Mouse (Mus musculus) gastrocnemius, adult 18-20 months (tissue): ENCODE data around the gene Lrch3. TPM values are rescaled to one million over a fixed set of nuclear protein-coding genes. Genes with fewer than 3 reads are reported as not detected.
"Not testable (repeated sequence)": the region's sequence is repeated elsewhere in the genome, so short reads cannot be mapped to it uniquely, and the experiment has no call there.

Experiments
- DNase-seq: peaks from one replicate; pipeline ENCODE4 v3.0.0; 2021; ENCODE audit warnings: low spot score
- total RNA-seq, 2 experiments: library from RNA; stranded (reverse); gene quantifications; 2 replicates each; pipeline ENCODE4 v1.2.3; 2021

The Lrch3 gene
- total RNA-seq, 2 experiments from 2014 or later, result 13.2 to 14.5 TPM

- DNase-seq, result no peak
Observed at GRCm38 (mm10) chr16:32913212-32913611, 688 bp upstream of the Lrch3 start.

GRCm38 (mm10) chr16:32915292-32916068 lies 1.6 kb downstream of the Lrch3 start:
- no peak for DNase-seq

GRCm38 (mm10) chr16:32926629-32927028 lies 12.7 kb downstream of the Lrch3 start:
- DNase-seq, result not testable (repeated sequence)

- no peak for DNase-seq
Observed at GRCm38 (mm10) chr16:32927044-32927443, 13.1 kb downstream of the Lrch3 start.

GRCm38 (mm10) chr16:32929918-32930317 lies 16.0 kb downstream of the Lrch3 start:
- no peak for DNase-seq

GRCm38 (mm10) chr16:32934470-32934869 lies 20.6 kb downstream of the Lrch3 start:
- no peak for DNase-seq

- DNase-seq, result no peak
Observed at GRCm38 (mm10) chr16:32935088-32935487, 21.2 kb downstream of the Lrch3 start.

- no peak for DNase-seq
Observed at GRCm38 (mm10) chr16:32937358-32937757, 23.5 kb downstream of the Lrch3 start.

GRCm38 (mm10) chr16:32939301-32939700 lies 25.4 kb downstream of the Lrch3 start:
- DNase-seq, result peak; percentile 44

GRCm38 (mm10) chr16:32939716-32940115 lies 25.8 kb downstream of the Lrch3 start:
- DNase-seq, result not testable (repeated sequence)

GRCm38 (mm10) chr16:32941226-32941625 lies 27.3 kb downstream of the Lrch3 start:
- not testable (repeated sequence) for DNase-seq

GRCm38 (mm10) chr16:32942694-32943093 lies 28.8 kb downstream of the Lrch3 start:
- peak; percentile 50 for DNase-seq

GRCm38 (mm10) chr16:32945379-32945778 lies 31.5 kb downstream of the Lrch3 start:
- DNase-seq, result no peak

- DNase-seq, result no peak
Observed at GRCm38 (mm10) chr16:32948016-32948415, 34.1 kb downstream of the Lrch3 start.

GRCm38 (mm10) chr16:32948656-32949055 lies 34.8 kb downstream of the Lrch3 start:
- peak; percentile 28 for DNase-seq

GRCm38 (mm10) chr16:32949281-32949680 lies 35.4 kb downstream of the Lrch3 start:
- DNase-seq, result no peak

- no peak for DNase-seq
Observed at GRCm38 (mm10) chr16:32951074-32951473, 37.2 kb downstream of the Lrch3 start.

GRCm38 (mm10) chr16:32953806-32954205 lies 39.9 kb downstream of the Lrch3 start:
- no peak for DNase-seq

- DNase-seq, result no peak
Observed at GRCm38 (mm10) chr16:32954304-32954703, 40.4 kb downstream of the Lrch3 start.

- DNase-seq, result no peak
Observed at GRCm38 (mm10) chr16:32956889-32957288, 43.0 kb downstream of the Lrch3 start.

- no peak for DNase-seq
Observed at GRCm38 (mm10) chr16:32972535-32972934, 58.6 kb downstream of the Lrch3 start.

- no peak for DNase-seq
Observed at GRCm38 (mm10) chr16:32973047-32973446, 59.1 kb downstream of the Lrch3 start.

GRCm38 (mm10) chr16:32980227-32980626 lies 66.3 kb downstream of the Lrch3 start:
- no peak for DNase-seq
